In the genomic region with DNA sequence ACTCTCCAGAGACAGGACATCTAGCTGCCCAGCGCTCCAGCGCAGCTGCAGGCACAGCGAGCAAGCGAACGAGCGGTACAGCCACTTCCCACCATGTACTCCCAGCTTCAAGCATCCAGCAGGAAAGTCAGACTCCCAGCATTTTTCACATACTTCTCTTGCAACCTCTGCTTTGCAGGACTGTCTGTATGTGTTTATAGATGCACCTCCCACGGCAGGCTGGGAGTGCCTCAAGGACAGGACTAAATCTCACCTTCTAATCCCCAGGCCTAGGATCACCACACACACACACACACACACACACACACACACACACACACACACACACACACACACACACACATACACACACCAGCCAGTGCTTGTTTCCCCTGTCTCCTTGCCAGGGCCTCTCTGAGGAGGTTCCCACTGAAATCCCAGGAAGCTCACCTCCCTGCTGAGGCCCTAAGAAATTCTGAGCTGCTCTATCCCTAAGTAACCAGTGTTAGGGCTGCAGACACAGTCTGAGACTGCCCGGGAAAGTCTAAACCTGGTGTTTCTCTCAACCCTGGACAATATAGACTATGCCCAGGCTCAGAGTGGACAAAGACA, we compare ENCODE assay signal across 10 mouse cellular contexts. TPM values are rescaled to one million over a fixed set of nuclear protein-coding genes. Genes with fewer than 3 reads are reported as not detected.
DNase-seq lines count a peak whose midpoint lies in the region; ATAC-seq and TF ChIP-seq lines count a peak whose summit lies in the region.
"Had no signal": no experiment of that assay in that cellular context is flagged by ENCODE, and none has a peak within 500 bp of the region (broad histone marks: within the 10 kb centered on the region; RNA-seq: fewer than 3 reads in every experiment).

No protein-coding gene starts in this region.

- TF ChIP-seq CTCF in gastrocnemius, adult 2 months (IDR thresholded peaks at IDR 0.05): no peak
- TF ChIP-seq CTCF in Patski (IDR thresholded peaks at IDR 0.05): no peak
- TF ChIP-seq CTCF in heart, postnatal 0 days (IDR thresholded peaks at IDR 0.05; ENCODE audit: low read depth): no peak

- in situ Hi-C loops in Patski (cut with MboI; ENCODE audit: low pct_unique_long_range_greater_than_20kb): no loop called here

- no peak for TF ChIP-seq EP300 in heart, postnatal 0 days (IDR thresholded peaks at IDR 0.05; ENCODE audit: low read depth)

- H3K27ac ChIP-seq in gastrocnemius, adult 2 months: peak overlapping the region; percentile 84
- peak overlapping the region; percentile 71 for H3K27ac ChIP-seq in heart, postnatal 0 days (ENCODE audit: low read depth)
- peak overlapping the region; percentile 54 for H3K27ac ChIP-seq in midbrain, embryonic 12.5 days (replicated peaks)

- no peaks in the 10 kb centered on the region for H3K9me3 ChIP-seq in heart, postnatal 0 days (replicated peaks; ENCODE audit: control insufficient read depth, low read length)
- H3K9me3 ChIP-seq in midbrain, embryonic 12.5 days: no peaks in the 10 kb centered on the region

- intact Hi-C loops in gastrocnemius, adult 2 months (cut with DNase I): no loop called here

- WGBS in heart, postnatal 0 days: 9% methylated on average over 8 of the region's 8 CpGs
- WGBS in midbrain, embryonic 12.5 days: 28% methylated on average over 8 of the region's 8 CpGs

- DNase-seq in gastrocnemius, adult 2 months: peak; percentile 24
- no peak for DNase-seq in gastrocnemius, adult 8-10 months (ENCODE audit: low spot score in 2 of 2)
- no peak for DNase-seq in Patski (ENCODE audit: low read depth, low spot score)
- no peak for DNase-seq in heart, postnatal 0 days (ENCODE audit: low spot score)
- no peak for DNase-seq in right cerebral cortex, postnatal 36 days (ENCODE audit: low spot score in 2 of 2)
- DNase-seq in c-Kit-positive CD71-positive TER-119-positive erythroid progenitor cells, embryonic 14.5 days (ENCODE audit: low spot score): no peak
- no peak for DNase-seq in frontal cortex, adult 2 months (ENCODE audit: extremely low spot score in 1 of 2, low spot score in 1 of 2)
- DNase-seq: cerebellum, postnatal 14 days had no signal

- no peak overlapping the region for H3K9ac ChIP-seq in heart, postnatal 0 days (replicated peaks; ENCODE audit: low read depth, low read length)
- H3K9ac ChIP-seq in midbrain, embryonic 12.5 days (replicated peaks): peak overlapping the region; percentile 28; the same call in 1 of the 2 replicates

- H3K4me1 ChIP-seq in heart, postnatal 0 days (ENCODE audit: control insufficient read depth, insufficient read depth): peaks cover 23% of the 10 kb centered on the region
- H3K4me1 ChIP-seq in midbrain, embryonic 12.5 days: peaks cover 76% of the 10 kb centered on the region

- ATAC-seq in Patski: peak; percentile 63
- ATAC-seq in heart, postnatal 0 days (ENCODE audit: insufficient read depth, low read depth): peak; percentile 31
- ATAC-seq in midbrain, embryonic 12.5 days (ENCODE audit: low FRiP score, low read depth): no peak

- CTCF ChIA-PET in Patski (lab: Charles Lee): interaction anchor here (0.8 to 2.7 kb wide), 7 partner anchors 10 to 132 kb away, joined by 3 to 16 read pairs (median 4); no protein-coding TSS in a partner anchor

- no peak overlapping the region for H3K4me2 ChIP-seq in heart, postnatal 0 days (ENCODE audit: low read depth, low read length)
- peak overlapping the region; percentile 19; the same call in 1 of the 2 replicates for H3K4me2 ChIP-seq in midbrain, embryonic 12.5 days (replicated peaks)

- no peaks in the 10 kb centered on the region for H3K36me3 ChIP-seq in heart, postnatal 0 days (replicated peaks; ENCODE audit: control insufficient read depth, insufficient read depth, low read length)
- no peaks in the 10 kb centered on the region for H3K36me3 ChIP-seq in midbrain, embryonic 12.5 days

- no peaks in the 10 kb centered on the region for H3K27me3 ChIP-seq in Patski
- no peaks in the 10 kb centered on the region for H3K27me3 ChIP-seq in heart, postnatal 0 days (ENCODE audit: control insufficient read depth, insufficient read depth, low read length)
- H3K27me3 ChIP-seq in midbrain, embryonic 12.5 days: no peaks in the 10 kb centered on the region

- peak overlapping the region; percentile 26 for H3K4me3 ChIP-seq in gastrocnemius, adult 2 months
- H3K4me3 ChIP-seq in heart, postnatal 0 days (ENCODE audit: low read depth, low read length): no peak overlapping the region
- no peak overlapping the region for H3K4me3 ChIP-seq in midbrain, embryonic 12.5 days

- POLR2A ChIA-PET in Patski (lab: Charles Lee): interaction anchor here (0.5 to 1.8 kb wide), 8 partner anchors 10 to 956 kb away, joined by 3 to 12 read pairs (median 3); a partner anchor contains a TSS

RNA-seq across cellular contexts. Expression of a gene that starts 9.2 kb away (rescaled TPM):
- total RNA-seq in gastrocnemius, adult 2 months (2021): 1 to 10 TPM; 4.1 to 5.7 TPM
- 1 to 10 TPM; 1.9 to 4.3 (median 3.0) TPM for total RNA-seq in gastrocnemius, adult 8-10 months (2022)
- 156 TPM for polyA plus RNA-seq in Patski (2021)
- total RNA-seq in heart, postnatal 0 days (2014; rRNA removed; ENCODE audit: low replicate concordance): 13.9 and 23.2 TPM in 2 replicates
- polyA plus RNA-seq in heart, postnatal 0 days (2015; fragmentation: Nextera tagmentation; extraction: Ambion mirVana): 2.6 and 3.5 TPM in 2 replicates
- polyA plus RNA-seq in midbrain, embryonic 12.5 days (2016; fragmentation: Nextera tagmentation; extraction: Ambion mirVana): 12.9 and 13.5 TPM in 2 replicates
- polyA plus RNA-seq in frontal cortex, adult 2 months (2012; rRNA removed): 5.4 and 5.5 TPM in 2 replicates
- total RNA-seq: CH12.LX had no signal

Comparison
In these comparisons a context has a peak if more than half of its experiments do, and no peak if none do; other contexts are left out.
1. RNA of a gene that starts 9.2 kb away (polyA plus RNA-seq): 156 TPM in Patski (single experiment); 12.9 to 13.5 TPM in midbrain, embryonic 12.5 days, 5.4 to 5.5 TPM in frontal cortex, adult 2 months and 2.6 to 3.5 TPM in heart, postnatal 0 days; every median in the first group is over 10 times any median in the second.
2. Peak in every context shown above with its lines, with median percentiles within 50 percentile points of each other: H3K27ac ChIP-seq.